Mouse (Mus musculus) WW6 (cell line): ENCODE measurements at regions not wholly inside any gene's neighbourhood (a gene's known extent, or its start where the extent isn't known, plus 50 kb on each side); places are given as distances from the start of the nearest gene placed in this dataset.

ENCODE experiments used
- DNase-seq: peaks from one replicate; pipeline ENCODE4 v3.0.0-alpha.2; 2013; ENCODE audit warnings: low read depth, low spot score

DNA sequence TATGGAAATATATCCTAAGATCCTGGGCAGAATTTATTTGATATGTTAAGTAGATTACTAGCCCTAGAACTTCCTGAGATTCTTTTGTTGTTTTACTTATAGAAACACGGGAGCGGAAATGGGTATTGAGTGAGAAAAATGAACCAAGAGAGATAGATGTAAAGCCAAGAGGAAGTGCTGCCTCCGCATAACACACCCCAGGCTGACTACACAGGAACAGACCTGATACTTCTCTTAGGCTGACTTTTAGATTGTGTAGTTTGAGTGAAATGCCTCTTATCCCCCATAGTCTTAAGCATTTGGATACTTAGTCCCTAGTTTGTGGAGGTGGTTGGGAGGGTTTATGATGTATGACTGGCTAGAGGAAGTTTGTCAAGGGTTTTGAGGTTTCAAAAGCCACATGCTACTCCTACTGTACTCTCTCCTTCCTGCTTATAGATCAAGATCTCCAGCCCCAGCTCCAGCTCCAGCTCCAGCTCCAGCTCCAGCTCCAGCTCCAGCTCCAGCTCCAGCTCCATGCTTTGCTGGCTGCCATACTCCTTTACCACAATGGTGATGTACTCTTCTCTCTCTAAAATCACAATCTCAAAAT is 210.0 kb upstream of the Nrp1 start:
- DNase-seq = no peak

DNA sequence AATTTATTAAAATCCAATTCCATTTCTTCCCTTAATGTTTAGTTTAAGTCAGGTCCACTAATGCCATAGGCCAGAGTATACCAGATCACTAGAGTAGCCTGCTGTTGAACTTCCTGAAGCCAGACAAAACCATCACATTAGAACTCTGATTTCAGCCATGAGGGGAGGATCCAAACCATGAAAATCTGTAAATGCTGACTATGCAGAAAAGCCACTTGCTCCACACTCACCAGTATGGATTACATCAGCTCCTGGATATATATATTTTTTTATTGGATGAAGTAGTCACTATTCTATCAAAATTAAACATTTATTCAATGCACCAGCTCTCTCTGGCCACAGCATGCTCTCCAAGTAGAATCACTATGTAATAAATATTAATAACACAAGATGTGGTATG is 202.8 kb upstream of the Nrp1 start:
- DNase-seq = no peak

- no peak for DNase-seq
Observed at GRCm38 (mm10) chr8:128156221-128156620, 202.2 kb upstream of the Nrp1 start.

- DNase-seq = no peak
Observed at GRCm38 (mm10) chr8:128162857-128163256, 195.5 kb upstream of the Nrp1 start.

DNA sequence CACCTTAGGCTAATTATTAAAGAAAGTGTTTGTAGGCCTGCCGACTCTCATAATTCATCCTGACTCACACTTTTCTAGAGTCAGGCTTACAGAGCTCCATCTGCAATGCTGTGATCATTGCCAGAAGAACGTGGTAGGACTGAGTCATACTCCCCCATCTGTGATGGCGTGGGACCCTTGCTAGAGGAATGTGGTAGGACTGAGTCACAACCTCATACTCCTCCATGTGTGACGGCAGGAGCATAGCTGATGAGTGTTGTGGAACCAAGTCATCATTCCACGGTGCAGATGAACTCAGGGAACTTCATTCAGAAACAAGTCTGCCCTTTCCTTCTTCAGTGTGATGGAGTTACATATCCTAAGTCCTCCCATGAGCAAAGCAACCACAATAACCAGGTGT is 193.4 kb upstream of the Nrp1 start:
- DNase-seq = no peak

- DNase-seq = no peak
Observed at GRCm38 (mm10) chr8:128165591-128165990, 192.8 kb upstream of the Nrp1 start.

GRCm38 (mm10) chr8:128166097-128166496 is 192.3 kb upstream of the Nrp1 start:
- no peak for DNase-seq

- DNase-seq = no peak
Observed at GRCm38 (mm10) chr8:128168819-128169218, 189.6 kb upstream of the Nrp1 start.

DNA sequence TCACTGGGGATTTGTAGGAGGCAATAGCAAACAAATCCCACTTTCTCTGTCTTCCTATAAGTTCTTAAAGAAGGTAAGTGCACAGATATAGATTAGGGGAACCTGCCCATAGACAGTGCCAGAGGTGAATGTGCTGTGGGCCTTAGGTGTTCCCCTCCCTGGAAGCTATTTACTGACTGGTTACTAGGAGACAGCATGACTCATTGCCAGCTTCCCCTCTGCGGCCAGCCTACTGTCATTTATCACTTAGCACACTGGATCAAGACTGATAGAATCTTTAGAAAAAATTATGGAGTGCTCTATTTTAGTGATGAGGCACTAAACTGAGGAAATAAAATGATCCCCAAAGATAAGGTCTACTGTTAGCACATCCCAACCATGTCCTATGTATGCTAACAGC is 187.3 kb upstream of the Nrp1 start:
- DNase-seq = no peak

DNA sequence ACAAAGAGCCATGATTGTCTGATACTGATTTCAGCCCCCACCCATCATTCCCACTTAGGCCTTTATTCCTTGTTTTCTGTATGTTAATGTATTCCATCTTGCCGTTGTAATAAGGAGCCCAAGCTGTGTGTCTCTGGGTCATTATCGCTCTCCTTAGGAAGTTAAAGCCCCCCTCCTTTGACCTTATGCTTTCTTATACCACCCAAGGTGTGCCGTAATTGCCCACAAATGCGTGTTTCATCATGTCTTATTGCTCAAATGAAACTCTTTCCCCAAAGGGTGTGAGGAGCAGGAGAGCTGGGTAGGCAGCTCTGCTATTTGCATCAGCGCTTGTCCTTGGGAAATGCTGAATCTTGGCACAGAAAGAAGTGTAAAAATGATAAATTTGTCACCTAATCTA is 178.2 kb upstream of the Nrp1 start:
- DNase-seq = no peak

- no peak for DNase-seq
Observed at GRCm38 (mm10) chr8:128183081-128183480, 175.3 kb upstream of the Nrp1 start.

DNA sequence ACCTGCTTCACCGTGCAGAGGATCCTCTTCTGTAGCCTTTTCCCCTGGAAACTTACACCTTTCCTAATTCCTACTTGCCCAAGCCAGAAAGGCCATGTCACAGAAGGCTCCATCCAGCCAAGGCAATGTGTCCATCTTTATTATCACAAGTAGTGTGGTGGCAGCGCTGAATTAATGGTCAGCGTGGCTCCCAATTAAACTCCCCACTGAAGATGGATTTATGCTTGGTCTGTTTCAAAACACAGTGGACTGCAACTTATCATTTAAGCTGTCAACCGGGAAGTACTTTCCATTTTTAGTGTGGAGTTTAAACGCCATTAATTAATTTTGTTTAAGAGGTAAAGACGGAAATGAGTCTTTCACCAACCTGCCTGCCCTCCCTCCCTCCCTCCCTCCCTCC is 170.1 kb upstream of the Nrp1 start:
- DNase-seq = no peak

DNA sequence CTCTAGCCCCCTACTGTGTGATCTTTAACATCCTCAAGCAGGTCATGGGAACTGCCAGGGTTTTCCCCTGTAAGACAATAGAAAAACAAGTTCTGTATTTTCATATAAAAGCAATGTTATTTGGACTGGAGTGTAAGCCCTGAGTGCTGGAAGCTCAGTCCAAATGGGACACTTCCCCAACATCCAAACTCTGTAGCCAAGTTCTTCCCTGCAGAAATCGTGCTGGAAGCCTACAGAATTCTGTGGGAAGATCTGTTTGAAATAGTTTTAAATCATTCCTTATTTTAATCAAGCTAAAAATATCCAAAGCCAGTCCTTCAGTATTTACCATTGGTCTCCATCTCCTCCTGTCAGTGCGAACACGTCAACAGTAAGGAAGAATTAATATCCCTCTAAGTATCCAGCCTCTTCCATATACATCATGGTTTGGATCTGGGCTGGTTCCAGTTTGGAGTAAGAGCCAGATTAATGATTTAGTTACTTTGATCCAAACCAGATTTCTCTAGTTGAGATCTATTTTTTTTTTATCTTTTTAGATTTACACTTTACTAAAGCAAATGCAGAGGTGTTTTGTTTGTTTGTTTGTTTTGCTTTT is 165.0 kb upstream of the Nrp1 start:
- no peak for DNase-seq

GRCm38 (mm10) chr8:128200815-128201214 is 157.6 kb upstream of the Nrp1 start:
- DNase-seq = no peak

- DNase-seq = no peak
Observed at GRCm38 (mm10) chr8:128201635-128202034, 156.8 kb upstream of the Nrp1 start.

- DNase-seq = no peak
Observed at GRCm38 (mm10) chr8:128202158-128202886, 156.1 kb upstream of the Nrp1 start.

- no peak for DNase-seq
Observed at GRCm38 (mm10) chr8:128204803-128205202, 153.6 kb upstream of the Nrp1 start.

GRCm38 (mm10) chr8:128207138-128207537 is 151.3 kb upstream of the Nrp1 start:
- DNase-seq = no peak

DNA sequence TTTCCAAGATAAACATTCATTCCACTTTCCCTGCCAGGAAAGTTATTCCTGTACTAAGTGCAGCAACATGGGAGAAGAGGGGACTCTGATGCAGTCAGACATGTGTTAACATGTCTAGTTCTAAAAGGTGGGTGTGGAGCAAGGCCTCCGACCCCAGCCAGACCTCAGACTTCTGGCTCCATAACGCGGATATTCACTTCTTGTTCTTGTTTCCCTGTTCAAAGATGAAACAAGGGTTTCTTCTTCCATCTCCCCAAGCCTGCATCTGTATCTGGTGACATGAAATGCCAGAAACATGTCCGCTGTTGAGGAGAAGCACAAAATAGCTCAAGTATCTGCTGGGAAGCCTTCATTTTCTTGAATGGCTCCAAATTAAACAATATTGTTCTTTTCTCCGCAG is 147.6 kb upstream of the Nrp1 start:
- no peak for DNase-seq

- no peak for DNase-seq
Observed at GRCm38 (mm10) chr8:128212223-128212622, 146.2 kb upstream of the Nrp1 start.

- DNase-seq = no peak
Observed at GRCm38 (mm10) chr8:128214256-128214655, 144.1 kb upstream of the Nrp1 start.

- DNase-seq = no peak
Observed at GRCm38 (mm10) chr8:128218886-128219285, 139.5 kb upstream of the Nrp1 start.

DNA sequence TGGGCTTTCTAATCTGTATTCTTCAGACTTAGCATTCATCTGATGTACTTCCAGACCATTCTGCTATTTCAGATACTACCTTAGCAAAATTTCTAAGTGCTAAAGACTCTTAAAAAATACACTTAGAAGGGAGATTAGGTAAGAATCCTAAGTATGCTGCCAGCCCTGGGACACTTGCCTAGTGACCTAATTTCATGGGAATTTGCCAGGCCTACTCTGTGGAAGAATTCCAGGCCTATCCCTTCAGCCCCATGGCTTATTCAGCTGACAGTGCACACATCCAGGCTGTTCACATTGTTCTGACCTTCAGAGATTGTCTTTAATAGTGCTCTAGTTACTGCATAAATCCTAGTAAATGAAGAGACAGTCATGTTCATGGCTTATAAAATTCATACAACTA is 138.9 kb upstream of the Nrp1 start:
- DNase-seq = no peak
